Mouse (Mus musculus) heart, adult 11 months (tissue): ENCODE data around the gene Tm4sf5.

Source experiments
- DNase-seq: peaks from one replicate; pipeline ENCODE4 v3.0.0; 2022

Tm4sf5 gene

DNA sequence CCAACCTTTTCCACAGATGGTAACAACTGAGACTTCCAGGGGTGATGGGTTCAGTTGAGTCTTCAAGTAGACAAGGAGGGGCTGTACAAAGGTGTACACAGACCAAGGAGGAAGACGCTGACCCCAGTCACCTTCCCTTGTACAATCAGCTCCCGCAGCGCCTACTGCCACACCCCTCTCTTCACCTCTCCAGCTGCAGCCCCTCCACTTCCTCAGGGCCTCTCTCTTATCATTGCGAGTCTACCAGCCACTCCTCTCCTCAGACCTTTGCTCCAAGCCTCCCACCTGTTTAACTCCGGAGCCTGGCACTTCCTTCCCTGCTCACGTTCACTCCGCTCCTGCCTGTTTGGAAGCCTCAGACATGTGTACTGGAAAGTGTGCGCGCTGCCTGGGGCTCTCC, at the start of gene Tm4sf5:
Tm4sf5 (plus strand) TSS at position 275 of the 400 bp plus-strand sequence.
- no peak for DNase-seq

DNA sequence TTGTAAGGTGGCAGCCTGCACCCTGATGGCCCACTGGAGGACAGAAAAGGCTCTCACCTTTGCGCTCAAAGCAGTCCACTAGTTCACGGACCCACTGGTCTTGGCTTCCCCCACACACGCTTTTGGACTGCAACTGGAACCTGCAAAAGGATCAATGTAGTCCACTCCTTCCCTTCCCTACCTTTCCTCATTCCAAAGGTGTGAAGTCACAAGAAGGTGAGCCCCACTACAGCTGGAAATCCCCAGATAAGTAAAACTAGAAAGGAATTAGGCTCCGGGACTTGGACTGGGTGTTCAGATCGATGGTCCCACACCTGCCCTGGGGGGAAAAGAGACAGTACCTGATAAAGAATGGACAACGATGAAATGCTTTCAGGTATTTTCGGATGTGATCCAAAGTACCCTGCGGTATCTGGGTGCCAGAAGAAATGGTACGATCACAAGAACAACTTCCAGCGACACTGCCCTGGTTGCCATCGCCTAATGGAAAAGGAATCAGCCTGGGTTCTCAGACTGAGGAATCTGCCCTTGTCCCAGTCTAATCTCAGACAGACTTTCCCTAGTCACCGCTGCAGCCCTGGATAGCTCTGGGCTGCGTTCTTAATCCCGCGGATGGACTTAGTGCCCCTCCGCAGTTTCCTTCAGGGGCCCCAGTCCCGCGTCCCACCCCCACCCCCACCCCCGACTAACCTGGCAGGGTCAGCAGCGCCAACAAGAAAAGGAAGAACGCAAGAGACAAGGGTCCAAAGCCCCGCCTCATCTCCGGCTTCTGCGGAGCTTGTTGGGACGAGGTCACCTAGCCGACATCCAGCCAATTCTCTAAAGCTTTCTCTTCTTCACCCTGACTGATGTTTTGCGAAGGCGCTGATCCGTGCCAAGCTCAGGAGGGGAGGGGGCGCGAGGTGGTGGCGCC, 46.1 kb upstream of the Tm4sf5 start, which contains the start of gene Zmynd15:
Zmynd15 (plus strand) TSS at position 746 of the 913 bp plus-strand sequence.
- no peak for DNase-seq

DNA sequence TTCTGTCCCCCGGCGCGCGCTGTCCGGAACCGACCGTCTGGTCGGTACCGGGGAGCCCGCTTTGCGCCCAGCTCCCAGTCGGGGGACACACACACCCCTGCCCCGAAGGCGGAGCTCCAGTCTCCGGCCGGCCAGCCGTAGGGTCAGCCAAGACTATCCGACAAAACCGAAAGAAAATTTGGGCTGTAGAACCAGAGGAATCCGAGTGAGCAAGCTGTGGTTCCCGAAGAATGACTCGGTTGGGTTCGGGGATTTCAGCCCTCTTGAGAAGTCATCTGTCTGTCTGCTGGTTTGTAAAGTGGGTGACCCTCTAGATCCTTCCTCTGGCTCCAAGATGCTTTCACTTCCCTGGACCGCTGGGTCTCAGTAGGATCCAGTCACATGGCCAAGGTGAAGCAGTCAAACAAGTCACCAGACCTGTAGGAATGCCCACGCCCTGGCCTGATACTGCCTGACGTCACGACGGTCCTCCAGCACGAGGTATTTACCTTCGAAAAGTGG, 45.4 kb upstream of the Tm4sf5 start, which contains the start of gene Cxcl16:
Cxcl16 (minus strand) TSS at position 384 of the 501 bp plus-strand sequence.
- peak; percentile 98 for DNase-seq

DNA sequence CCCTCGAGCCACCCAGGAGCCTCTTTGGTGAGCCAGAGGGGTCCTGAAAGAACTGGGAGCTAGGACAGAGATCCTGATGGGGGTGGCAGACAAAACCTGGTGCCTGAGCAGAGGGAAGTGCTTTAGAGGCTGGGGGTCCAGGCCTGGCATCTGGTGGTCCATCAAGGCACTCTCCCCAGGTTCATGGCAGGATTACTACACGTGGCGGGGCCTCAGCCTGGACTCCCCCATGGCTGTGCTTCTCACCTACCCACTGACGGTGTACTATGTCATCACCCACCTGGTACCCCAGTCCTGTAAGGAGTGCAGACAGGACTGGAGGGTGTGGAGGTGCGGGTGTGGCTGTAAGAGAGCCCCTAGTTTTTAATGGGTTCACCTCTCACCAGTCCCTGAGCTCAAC, 41.1 kb upstream of the Tm4sf5 start:
- peak; percentile 92 for DNase-seq

DNA sequence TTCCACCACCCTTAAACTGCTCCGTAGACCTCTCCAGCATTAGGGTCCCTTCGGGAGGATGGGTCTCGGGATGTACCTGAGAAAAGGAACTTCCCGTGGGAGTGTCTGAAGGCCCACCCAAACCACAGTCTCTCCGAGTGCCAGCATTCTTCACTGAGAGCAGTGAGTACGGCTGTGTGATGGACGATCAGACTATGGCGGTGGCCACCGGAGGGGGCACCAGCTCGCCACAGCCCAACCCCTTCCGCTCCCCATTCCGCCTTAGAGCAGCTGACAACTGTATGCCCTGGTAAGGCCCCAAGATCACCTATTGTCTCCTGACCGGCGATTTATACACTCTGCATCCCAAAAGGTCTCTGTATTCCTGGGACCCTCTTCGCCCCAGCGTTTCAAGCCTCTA, 39.8 kb upstream of the Tm4sf5 start:
- no peak for DNase-seq

DNA sequence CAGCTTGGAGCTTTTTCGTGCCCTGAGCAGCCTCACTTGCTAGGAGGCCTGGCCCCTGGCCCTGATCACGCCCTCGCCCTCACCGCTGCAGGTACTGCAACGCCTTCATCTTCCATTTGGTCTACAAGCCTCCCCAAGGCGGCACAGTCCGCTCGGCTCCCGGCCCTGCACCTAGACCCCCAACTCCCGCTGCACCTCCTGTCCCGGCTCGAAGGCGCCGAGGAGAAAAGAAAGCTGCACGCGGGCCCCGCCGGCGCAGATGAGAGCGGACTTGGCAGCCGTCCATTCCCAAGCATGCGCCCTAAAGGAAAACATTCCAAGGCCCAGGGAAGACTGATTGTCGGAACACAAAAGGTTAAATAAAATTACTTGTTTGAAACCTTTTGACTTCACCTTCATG, 39.2 kb upstream of the Tm4sf5 start:
- DNase-seq, result peak; percentile 92

DNA sequence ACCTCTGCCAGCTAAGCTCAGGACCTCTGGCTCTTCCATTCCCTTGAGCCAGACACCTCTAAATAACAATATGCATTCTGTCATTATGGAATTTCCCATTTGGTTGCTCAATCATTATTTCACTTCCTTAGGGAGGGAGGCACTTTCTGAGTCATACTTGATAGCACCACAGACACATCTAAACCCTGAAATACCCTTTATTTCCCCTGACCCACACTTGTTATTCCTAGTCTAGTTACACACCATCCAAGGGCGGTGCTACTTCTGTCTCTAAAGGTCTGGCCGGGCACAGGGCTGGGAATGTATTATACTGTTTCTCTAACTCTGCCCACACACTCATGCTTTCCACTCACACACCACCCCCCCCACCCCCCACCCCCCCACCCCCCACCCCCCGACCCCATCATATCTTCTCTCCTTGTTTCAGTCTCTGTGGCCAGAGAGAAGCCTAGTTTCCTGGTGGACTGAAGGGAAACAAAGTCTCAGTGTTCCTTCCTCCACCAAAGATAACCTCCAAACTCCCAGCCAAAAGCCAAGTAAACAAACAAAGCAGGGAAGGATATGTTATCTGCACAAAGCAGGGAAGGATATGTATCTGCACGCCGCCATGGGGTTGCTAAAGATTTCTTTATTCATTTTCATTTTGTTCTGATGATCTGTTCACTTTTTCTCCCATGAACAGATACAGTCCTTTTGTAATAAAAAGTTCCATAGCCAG, 37.0 kb upstream of the Tm4sf5 start:
- DNase-seq, result peak; percentile 93

DNA sequence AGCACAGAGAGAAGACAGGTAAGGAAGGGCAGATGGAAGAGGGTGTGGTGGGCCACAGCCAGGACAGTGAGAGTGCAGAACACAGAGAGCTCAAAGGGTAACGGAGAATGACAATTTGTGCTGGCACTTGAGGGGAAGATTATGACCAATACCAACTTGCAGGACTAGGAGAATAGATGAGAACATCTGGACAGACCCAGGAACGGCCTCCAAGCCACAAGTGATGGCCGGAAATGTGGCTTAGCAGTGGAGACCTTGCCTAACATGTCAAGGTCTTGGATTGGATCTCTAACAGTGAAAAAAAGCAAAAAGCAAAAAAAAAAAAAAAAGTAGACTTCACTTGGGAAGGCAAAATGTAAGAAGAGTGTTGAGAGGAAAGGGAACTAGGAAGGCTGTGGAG, 35.3 kb upstream of the Tm4sf5 start:
- DNase-seq, result peak; percentile 80

DNA sequence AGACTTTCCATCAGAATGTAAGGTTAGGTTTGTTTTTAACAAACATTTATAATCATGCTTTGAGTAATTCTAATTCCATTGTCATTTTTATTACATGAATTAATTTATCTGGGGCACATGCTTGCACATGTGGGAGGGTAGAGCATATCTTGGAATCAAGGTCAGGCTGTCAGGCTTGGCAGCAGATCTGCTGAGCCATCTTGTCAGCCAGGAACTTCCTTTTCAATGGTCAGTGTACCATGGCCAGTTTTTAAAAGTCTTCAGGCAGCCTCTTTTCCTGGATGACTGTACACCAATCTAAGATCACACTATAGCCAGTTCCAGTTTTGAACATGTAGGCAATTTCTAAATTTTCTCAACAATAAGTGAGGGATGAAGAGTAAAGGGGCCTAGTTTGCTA, 32.3 kb upstream of the Tm4sf5 start:
- peak; percentile 91 for DNase-seq

DNA sequence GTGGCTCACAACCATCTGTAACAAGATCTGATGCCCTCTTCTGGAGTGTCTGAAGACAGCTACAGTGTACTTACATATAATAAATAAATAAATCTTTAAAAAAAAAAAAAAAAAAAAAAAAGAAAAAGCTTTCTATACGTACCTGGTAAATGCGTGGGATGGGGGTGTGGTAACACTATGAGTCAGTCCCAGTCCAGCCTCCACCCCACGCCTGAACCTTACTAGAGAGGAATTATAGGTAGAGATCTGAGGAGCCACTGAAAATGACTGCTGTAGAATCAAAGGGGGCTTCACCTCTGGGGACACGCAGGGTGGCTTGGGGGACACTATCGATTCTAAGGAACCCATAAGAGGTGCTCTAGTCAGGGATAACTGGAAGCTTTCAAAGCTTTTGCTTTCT, 31.8 kb upstream of the Tm4sf5 start:
- DNase-seq, result peak; percentile 81

DNA sequence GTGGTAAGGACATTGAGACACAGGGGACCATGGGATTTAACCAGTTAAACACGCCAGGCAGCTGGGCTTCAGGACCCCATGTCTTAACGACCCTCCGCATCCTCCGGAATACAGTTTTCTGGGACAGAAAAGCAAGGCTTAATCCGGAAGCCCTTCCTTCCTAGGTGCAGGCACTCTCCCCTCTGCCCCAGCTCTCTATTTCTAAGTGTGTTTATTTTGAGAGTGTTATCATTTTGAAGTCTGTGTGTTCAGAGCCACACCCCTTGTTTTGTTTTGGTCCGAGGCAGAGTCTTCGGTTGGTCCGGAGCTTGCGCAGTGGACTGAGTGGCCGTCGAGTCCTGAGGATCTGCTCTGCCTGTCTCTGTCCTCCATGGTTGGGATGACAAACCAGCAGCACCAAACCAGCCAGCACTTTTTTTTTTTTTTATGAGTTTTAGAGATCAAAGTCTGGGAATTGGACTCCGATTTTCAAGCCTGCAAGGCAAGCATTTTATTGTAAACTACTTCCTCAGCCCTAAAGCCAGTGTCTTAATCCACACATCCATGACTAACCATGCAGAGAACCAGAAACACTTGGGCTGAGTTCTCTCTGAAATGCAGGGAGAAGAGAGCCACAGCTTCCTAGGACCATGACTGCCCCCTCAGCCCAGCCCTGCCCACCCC, 30.0 kb upstream of the Tm4sf5 start:
- DNase-seq, result no peak

DNA sequence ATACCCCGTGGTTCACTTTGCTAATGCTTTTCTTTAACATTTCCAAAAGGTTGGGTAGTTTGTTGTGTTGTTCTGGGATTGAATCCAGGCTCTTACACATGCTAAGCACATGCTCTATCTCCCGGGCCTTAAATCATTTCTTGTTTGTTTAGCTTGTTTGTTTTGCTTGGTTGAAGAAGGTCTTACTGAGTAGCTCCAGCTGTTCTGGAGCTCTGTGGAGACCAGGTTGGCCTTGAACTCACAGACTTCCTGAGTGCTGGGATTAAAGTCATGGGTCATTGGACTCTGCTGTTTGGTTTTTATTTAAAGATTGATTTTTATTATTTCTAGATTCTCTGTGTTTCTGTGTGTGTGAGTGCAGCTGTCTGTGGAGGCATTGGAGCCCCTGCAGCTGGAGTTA, 19.5 kb upstream of the Tm4sf5 start:
- no peak for DNase-seq

DNA sequence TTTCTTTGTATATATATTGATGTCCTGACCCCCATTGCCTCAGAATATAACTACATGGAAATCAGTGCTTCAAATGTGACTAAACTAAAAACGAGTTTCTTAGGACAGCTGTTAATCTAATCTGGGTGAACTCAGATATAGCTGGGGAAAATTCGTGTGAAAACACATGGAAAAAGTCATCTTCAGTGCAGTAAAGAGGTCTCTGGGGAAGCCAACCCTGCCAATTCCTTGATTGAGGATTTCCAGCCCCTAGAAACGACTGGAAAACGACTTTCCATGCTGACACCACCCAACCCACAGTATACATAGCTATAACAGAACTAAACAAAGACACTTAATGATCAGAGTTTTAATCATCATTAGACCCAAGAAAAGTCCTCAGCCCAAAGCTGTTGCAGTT, 17.2 kb upstream of the Tm4sf5 start:
- peak; percentile 95 for DNase-seq

DNA sequence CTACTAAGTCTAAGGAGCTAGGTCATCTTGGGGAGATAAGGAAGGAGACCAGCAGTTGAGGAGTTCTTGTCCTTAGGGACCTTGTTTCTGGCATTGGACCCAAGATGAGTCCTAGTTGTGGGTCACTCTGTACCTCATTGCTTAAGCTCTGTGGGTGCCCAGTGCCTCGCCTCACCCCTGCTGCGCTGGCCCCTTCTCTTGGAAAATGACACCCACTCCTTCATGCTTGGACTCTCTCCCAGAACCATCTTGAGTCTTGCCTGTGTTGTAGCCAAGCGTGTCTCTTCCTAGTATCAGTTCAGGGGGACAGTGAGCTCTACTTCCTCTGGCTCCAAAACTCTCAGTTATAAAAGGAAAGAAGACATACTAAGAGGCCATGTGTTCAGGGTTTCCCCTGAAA, 15.9 kb upstream of the Tm4sf5 start:
- peak; percentile 97 for DNase-seq

DNA sequence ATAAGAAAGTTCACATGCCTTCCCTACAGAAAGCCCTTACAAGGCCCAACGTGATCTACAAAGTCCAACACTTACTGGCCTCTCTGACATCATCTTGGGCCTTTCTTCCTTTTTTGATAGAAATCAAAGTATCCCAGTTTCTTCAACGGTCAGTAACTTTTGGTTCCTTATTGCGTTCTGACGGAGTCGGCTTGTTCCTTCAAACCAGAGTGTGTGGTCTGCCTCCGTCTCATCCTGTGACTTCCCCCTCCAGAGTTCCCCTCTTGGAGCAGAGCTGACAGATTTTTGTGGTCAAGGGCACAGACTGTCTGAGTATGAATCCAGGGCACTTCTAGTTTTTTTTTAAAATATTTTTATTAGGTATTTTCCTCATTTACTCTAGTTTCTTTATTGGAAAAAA, 15.4 kb upstream of the Tm4sf5 start:
- peak; percentile 97 for DNase-seq

DNA sequence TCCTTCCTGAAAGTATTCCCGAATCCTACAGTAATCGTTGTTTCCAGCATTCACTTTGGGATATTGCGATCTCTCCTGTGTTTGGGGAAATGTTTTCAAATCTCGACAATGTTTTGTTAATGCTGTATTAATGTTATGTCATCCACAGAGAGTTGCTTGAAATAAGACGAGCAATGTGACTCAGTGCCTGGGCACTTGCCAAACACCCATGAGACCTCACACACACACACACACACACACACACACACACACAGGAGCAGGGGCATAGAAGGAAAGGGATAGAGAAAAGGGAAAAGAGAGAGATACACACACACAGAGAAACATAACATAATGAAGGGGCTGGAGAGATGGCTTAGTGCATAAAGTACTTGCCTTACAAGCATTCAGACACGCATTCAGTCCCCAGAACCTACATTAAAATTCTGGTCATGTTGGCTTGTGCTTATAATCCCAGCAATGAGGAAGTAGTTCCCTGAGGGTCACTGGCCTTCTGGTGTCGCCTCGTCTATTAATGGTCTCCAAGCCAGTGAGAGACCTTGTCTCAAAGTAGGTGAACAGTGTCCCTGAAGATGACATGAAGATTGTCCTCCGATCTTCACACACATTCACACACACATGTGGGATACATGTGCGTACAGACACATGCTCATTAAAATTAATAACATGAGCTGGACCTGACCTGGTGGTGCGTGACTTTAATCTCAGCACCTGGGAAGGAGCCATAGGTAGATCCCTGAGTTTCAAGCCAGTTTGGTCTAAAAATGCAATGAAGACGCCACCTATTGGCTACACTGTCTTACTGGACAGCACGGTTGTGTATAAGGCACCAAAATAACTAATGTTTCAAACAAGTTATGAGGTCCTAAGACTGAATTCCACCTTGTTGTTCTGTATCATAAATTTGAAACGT, 5.2 kb upstream of the Tm4sf5 start:
- no peak for DNase-seq

DNA sequence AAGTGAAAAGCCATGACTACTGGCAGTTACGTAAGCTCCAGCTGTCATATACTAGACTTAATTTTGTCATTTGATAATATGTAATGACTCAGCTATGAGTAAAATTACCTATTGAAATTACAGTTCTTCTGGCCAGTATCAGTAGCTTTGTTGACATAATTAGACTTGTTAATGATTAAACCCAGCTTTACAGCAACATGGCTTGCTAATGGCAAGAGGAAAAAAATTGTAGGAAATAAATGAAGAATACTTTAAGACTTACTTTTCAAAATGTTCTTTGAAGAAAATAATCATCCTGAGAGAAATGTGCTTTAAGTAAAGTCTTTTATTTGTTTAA, 4.6 kb upstream of the Tm4sf5 start:
- no peak for DNase-seq

DNA sequence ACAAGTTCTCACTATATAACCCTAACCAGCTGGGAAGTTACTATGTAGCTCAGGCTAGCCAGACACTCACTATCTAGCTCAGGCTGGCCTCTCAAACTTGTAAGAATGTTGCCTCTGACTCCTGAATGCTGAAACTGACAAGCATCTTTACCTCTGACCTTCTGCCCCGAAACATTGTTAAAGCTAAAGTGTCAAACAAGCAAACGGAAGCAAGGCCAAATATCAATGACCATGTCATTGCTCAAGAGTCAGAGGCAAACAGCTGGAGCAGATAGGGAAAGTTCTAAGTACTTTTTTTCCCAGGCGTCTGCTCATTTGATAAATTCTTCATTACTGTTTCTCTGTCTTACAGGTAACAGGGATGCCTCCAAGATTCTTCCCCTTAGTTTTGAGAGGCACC, 3.0 kb upstream of the Tm4sf5 start:
- DNase-seq, result no peak

DNA sequence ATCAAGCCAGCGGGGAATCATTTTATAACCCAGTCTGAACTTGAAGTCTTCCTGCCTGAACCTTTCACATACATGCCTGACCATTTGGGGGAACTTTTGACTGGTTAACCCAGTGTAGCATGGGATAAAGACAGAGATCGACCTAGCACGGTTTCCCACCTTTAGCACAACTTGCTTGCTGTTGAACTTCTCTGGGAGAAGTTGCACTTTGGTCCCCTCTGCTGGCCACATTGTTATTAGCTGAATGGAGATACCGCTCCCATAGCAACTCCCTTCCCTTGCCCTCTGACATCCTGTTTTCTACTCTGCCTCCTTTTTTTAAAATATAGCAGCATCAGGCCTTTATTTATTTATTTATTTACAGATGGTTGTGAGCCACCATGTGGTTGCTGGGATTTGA, 1.3 kb downstream of the Tm4sf5 start:
- DNase-seq, result peak; percentile 94

DNA sequence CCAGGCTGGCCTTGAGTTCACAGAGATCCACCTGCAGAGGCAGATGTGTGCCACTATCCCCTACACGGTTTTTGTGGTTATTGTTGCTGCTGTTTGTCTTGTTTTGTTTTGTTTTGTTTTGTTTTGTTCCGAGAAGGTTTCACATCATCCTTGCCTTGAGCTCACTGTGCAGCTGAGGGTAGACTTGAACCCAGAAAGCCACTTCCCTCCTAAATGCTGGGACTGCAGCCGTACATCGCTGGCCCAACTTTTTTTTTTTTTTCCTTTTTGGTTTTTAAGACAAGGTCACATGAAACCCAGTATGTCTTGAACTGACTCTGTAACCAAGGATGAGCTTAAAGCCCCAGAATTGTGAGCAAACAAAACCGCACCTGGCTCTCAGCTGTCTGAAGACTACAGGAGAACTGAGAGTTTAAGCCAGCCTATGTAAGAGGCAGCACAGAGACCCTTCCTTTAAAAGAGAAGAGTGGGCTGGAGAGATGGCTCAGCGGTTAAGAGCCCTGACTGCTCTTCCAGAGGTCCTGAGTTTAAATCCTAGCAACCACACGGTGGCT, 2.0 kb downstream of the Tm4sf5 start:
- DNase-seq, result no peak

DNA sequence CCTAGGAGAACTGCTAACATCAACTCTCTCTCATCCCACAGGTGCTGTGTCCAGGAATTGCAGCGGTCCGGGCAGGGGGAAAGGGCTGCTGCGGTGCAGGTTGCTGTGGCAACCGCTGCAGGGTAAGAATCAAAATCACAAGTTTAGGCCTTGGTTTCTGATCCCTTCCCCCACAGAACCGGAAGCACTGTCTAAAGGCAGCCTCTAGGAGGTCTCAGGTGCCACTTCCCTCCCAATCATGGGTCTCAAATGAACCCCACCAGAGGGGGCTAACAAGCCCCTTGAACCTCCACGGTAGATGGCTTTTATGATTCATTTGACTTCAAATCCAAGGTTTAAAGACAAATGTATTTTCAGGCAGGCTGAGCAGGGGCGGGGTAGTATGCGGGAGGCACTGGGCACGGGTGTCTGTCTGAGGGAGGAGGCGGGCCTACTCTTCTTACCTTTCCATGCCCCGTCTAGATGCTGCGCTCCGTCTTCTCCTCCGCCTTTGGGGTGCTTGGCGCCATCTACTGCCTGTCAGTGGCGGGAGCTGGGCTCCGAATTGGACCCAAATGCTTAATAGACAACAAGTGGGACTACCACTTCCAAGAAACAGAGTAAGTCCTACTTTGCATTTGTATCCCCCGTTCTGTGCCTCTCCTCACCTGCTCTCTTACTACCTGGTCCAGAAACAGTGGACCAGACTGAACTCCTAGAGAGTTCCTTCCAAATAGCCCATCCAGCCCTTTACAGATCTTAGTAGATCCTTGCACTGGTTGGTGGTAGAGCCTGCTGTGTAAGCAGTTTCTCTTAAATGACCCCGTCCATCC, 4.9 kb downstream of the Tm4sf5 start:
- DNase-seq, result peak; percentile 93
